Mouse (Mus musculus) hindbrain, embryonic 12.5 days (tissue): ENCODE results near the gene Sgsm3. TPM values are rescaled to one million over a fixed set of nuclear protein-coding genes. Genes with fewer than 3 reads are reported as not detected.
"Not testable (repeated sequence)": the region's sequence is repeated elsewhere in the genome, so short reads cannot be mapped to it uniquely, and the experiment has no call there.

Experiments used
- ATAC-seq: fragments of 200-750 bp; cut with Nextera tagmentation; 2 replicates; pipeline ENCODE4 v1.8.0; 2017; ENCODE audit warnings: moderate TSS enrichment; ENCODE audit not compliant: low FRiP score
- H3K27ac ChIP-seq: fragments of 300-500 bp; sonication (generic); 2 replicates; pipeline ENCODE4 v1.5.1; 2016; ENCODE audit warnings: mild to moderate bottlenecking
- H3K27me3 ChIP-seq: fragments of 300-500 bp; sonication (generic); 2 replicates; pipeline ENCODE4 v1.6.1; 2016; ENCODE audit warnings: mild to moderate bottlenecking
- H3K36me3 ChIP-seq: fragments of 300-500 bp; sonication (generic); 2 replicates; pipeline ENCODE4 v1.6.1; 2016; ENCODE audit warnings: mild to moderate bottlenecking
- H3K4me1 ChIP-seq: fragments of 300-500 bp; sonication (generic); 2 replicates; pipeline ENCODE4 v1.6.1; 2016
- H3K4me2 ChIP-seq: fragments of 300-500 bp; sonication (generic); replicated peaks from 2 replicates; pipeline ENCODE4 v1.6.1; 2016; ENCODE audit warnings: mild to moderate bottlenecking
- H3K4me3 ChIP-seq: fragments of 300-500 bp; sonication (generic); 2 replicates; pipeline ENCODE4 v1.5.1; 2016; ENCODE audit warnings: mild to moderate bottlenecking
- H3K9ac ChIP-seq: fragments of 300-500 bp; sonication (generic); 2 replicates; pipeline ENCODE4 v1.6.1; 2016; ENCODE audit warnings: mild to moderate bottlenecking, moderate library complexity
- H3K9me3 ChIP-seq: fragments of 300-500 bp; sonication (generic); replicated peaks from 2 replicates; pipeline ENCODE4 v1.6.1; 2016; ENCODE audit warnings: mild to moderate bottlenecking
- WGBS: fragments of 180-500 bp; shearing (Covaris S2); methylation state at CpG from one replicate; pipeline ENCODE4 v1.1.7; 2016; 5-methylcytosine and 5-hydroxymethylcytosine counted together
- polyA plus RNA-seq: library from polyadenylated mRNA; unstranded; fragments of >200 nt; fragmentation: Nextera tagmentation; extraction: Ambion mirVana; gene quantifications from 2 replicates; pipeline ENCODE4 v1.2.1, GENCODE M21; 2016

The Sgsm3 gene
- 43.1 and 46.4 TPM in 2 replicates for polyA plus RNA-seq

DNA sequence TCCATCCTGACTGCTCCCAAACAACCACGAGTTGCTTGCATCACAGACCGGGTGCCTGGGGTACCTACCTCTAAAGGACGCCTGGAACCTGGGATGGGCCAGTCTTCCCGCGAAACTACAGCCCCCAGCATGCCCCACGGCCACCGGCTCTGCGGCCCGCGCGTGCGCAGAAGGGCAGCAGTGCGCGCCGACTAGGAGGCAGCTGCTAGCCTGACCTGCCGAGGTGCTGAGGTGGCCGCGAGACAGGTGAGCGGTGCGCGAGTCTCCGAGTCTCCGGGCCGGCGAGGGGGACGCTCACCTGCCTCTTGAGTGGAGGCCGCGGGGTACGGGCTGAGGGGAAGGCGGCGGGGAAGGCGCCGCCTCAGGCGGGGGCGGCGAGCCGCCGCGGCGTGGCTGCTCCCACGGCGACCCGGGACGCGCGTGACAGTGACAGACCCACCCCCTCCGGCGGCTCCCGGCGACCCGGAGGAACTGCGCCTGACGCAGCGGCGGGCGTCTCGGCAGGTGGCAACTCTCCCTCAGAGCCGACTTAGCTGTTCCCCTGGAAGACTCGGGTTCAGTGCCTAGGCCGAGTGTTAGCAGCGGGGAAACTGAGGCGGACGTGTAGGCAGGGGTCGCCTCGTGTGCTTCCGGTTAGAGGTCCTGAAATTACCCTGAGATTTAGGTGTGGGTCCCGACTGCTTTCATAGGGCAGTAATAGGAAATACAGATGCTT, at the start of gene Sgsm3:
Gene Sgsm3 (plus strand): TSS at position 146 of the 715 bp plus-strand sequence.
- Histone ChIP-seq H3K9me3 (no peaks in the 10 kb centered on the region), H3K9ac (peak within 1 kb of the TSS; percentile 82), H3K4me2 (peak within 1 kb of the TSS; percentile 63), H3K27ac (peak within 1 kb of the TSS; percentile 64; the same call in 1 of the 2 replicates), H3K27me3 (no peaks in the 10 kb centered on the region), H3K4me3 (peak within 1 kb of the TSS; percentile 88), H3K36me3 (no peaks in the 10 kb centered on the region), H3K4me1 (peaks cover 10% of the 10 kb centered on the region)
- under 1% methylated on average over 67 of the region's 67 CpGs for whole genome bisulfite sequencing
- ATAC-seq, result peak; percentile 89

DNA sequence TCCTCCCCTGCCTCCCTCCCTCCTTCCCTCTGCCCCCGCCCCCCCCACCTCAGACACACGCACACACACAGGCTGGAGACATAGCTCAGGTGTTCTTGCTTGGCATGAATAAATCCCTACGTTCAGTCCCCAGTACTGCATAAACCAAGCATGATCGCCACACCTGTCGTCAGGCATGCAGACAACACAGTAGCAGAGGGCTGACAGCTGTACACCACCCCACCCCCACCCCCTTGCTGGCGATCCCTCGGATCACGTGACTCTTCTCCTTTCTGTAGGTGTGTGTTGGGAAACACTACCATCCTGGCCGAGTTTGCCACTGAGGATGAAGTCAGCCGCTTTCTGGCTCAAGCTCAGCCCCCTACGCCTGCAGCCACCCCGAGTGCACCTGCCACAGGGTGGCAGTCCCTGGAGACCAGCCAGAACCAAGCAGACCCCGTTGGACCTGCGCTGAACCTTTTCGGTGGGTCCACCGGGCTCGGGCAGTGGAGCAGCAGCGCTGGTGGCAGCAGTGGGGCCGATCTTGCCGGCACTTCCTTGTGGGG, 48.7 kb upstream of the Sgsm3 start:
- Histone ChIP-seq H3K27me3 (no peaks in the 10 kb centered on the region), H3K27ac (no peak overlapping the region), H3K4me1 (no peaks in the 10 kb centered on the region), H3K4me2 (no peak overlapping the region), H3K9me3 (no peaks in the 10 kb centered on the region), H3K4me3 (no peak overlapping the region), H3K9ac (no peak overlapping the region), H3K36me3 (peaks cover 64% of the 10 kb centered on the region)
- WGBS, result 86% methylated on average over 20 of the region's 20 CpGs
- ATAC-seq, result no peak

DNA sequence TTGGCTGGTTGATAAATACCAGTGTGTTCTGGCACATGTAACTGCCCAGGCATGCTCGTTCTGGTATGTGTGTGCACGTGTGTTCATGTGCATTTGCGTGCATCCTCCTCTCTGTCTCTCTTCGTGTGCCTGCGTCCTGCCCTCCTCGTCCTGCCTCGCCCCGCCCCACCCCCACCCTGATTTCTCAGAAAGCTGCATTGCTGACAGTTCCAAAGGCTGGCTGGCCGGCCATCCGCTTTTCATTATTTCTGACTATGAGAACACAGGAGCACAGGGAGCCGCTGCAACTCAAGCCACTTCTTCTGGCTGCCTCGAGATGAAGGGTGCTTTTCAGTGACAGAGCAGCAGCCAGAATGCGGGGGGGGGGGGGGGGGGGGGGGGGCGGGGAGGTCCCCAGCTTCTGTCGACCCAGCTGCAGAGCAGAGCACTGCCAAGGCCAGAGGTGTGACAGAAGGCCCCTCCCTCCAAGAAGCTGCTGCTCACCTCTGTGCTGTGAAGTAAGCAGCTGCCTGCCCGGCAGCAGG, 47.5 kb upstream of the Sgsm3 start:
- Histone ChIP-seq H3K4me3 (no peak overlapping the region), H3K9me3 (no peaks in the 10 kb centered on the region), H3K27ac (peak overlapping the region; percentile 35; the same call in 1 of the 2 replicates), H3K27me3 (no peaks in the 10 kb centered on the region), H3K4me1 (no peaks in the 10 kb centered on the region), H3K36me3 (peaks cover 57% of the 10 kb centered on the region), H3K9ac (no peak overlapping the region), H3K4me2 (no peak overlapping the region)
- 27% methylated on average over 14 of the region's 16 CpGs for WGBS
- ATAC-seq, result no peak

DNA sequence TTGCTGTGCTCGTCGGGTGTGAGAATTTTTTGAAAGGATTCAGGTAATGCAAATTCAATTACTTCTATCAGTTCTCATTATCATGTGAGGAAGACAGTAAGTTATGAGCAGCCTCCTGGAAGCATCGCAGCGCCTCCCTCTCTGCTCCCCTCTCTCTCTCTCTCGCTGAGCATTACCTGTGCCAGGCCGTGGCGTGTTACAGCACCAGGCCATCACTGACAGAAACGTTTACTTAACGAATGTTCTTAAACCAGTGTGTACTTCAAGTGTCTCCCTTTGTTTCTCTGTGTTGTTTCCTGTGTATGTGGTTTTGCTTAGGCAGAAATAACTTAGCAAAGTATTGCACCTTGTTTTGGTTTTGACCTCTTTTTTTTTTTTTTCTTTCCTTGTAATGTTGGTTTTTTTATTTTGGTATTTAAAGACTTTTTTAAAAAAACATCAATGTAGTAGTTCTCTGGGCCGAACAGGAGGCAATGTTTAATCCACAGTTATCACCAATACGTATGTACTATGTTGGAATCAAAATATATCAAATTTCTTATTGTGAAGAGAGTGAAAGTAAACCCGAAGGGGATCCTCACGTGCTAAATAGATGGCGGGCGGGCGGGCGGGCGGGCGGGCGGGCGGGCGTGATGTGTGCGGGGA, 46.8 kb upstream of the Sgsm3 start:
- ATAC-seq, H3K4me2 ChIP-seq, H3K4me3 ChIP-seq, H3K27me3 ChIP-seq, H3K27ac ChIP-seq, H3K9ac ChIP-seq, H3K4me1 ChIP-seq, H3K9me3 ChIP-seq: not testable (repeated sequence)
- 90% methylated on average over 23 of the region's 23 CpGs for WGBS
- peaks cover 52% of the 10 kb centered on the region for H3K36me3 ChIP-seq

DNA sequence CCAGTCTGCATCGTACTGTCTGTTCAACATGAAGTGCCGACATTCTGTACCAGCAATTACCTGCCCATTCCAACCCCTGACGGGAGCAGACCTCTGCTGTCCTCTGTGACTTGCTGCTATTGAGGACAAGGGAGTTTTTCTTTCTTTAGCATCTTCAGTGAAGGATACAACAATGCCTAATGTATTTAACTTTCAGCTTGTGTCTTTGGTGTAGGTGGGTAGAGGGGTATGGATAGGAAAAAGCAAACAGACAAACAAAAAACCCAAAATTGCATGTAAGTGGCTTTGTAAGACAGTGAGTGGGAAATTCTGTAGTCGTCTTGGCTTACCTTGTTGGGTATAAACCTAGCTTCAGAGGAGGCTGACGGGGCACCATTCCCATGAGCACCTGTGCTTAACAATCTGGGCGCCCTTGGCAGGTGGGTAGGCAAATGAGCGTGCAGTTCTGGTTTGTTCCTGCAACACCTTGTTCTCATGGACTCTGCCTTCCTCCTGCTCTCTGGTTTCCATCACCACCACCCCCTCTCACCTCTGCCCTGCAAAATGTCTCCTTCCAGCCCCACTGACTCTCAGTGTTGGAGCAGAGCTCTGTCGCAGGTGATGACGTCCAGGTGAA, 46.1 kb upstream of the Sgsm3 start:
- Histone ChIP-seq H3K36me3 (peaks cover 48% of the 10 kb centered on the region), H3K9me3 (no peaks in the 10 kb centered on the region), H3K27me3 (no peaks in the 10 kb centered on the region), H3K4me3 (no peak overlapping the region), H3K4me1 (no peaks in the 10 kb centered on the region), H3K4me2 (no peak overlapping the region), H3K9ac (no peak overlapping the region), H3K27ac (no peak overlapping the region)
- no peak for ATAC-seq
- 94% methylated on average over 9 of the region's 9 CpGs for WGBS

DNA sequence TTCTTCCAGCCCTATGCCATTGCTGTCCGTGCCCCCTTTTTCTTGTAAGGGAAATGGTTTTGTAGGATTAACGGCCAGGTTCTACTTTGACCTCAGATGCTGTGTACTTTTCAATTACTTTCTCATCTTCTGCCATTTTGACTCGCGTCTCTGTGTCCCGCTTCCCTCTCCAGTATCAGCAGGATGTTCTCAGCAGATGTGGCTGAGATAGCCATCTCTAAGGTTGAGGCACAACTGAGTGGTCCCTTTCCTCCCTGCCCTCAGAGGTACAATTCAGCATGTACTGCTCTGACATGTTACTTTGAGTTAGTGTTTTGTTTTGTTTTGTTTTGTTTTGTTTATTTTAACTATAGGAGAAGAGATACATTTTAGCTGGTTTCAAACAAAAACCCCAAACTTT, 42.7 kb upstream of the Sgsm3 start:
- Histone ChIP-seq H3K4me2 (no peak overlapping the region), H3K4me1 (no peaks in the 10 kb centered on the region), H3K9ac (no peak overlapping the region), H3K4me3 (no peak overlapping the region), H3K36me3 (peaks cover 23% of the 10 kb centered on the region), H3K9me3 (no peaks in the 10 kb centered on the region), H3K27ac (no peak overlapping the region), H3K27me3 (no peaks in the 10 kb centered on the region)
- WGBS, result 91% methylated on average over 5 of the region's 5 CpGs
- no peak for ATAC-seq

DNA sequence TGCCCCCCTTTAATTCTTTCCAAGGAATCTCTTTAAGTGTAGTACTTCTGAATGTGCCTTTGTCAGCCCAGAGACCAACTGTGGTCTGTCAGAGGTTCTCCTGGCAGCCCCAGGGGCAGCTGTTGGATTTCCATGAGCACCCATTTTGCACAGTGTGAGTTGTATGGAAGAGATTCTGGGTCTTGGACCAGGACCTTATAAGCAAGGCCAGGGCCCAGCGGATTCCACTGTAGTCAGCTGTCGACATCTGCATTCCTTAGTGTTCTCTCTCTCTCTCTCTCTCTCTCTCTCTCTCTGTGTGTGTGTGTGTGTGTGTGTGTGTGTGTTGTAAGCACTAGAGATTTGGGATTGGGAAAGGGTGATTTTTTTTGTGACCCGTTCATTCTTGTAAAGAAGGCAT, 40.9 kb upstream of the Sgsm3 start:
- Histone ChIP-seq H3K4me1 (no peaks in the 10 kb centered on the region), H3K4me3 (no peak overlapping the region), H3K36me3 (peaks cover 22% of the 10 kb centered on the region), H3K4me2 (no peak overlapping the region), H3K27me3 (no peaks in the 10 kb centered on the region), H3K9me3 (no peaks in the 10 kb centered on the region), H3K9ac (no peak overlapping the region), H3K27ac (no peak overlapping the region)
- 68% methylated on average over 3 of the region's 3 CpGs for WGBS
- no peak for ATAC-seq

DNA sequence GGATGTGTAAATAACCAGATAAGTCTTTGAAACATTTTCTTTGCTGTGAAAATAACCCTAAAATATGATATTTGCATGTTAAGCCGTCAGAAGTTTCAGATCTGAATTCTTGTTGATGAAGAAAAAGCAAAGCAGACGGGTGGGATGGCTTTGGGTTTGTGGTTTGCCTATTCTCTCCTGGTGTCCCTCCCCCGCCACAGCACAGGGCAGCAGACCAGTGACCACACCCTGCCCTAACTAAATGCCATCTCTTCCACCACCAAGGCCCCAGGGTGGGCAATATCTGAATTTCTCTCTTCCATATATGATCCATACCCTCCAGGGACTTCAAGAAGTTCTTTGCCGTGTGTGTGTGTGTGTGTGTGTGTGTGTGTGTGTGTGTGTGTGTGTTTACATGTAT, 39.0 kb upstream of the Sgsm3 start:
- H3K9ac ChIP-seq, result no peak overlapping the region
- H3K36me3 ChIP-seq, result peaks cover 14% of the 10 kb centered on the region
- 78% methylated on average over 4 of the region's 4 CpGs for WGBS
- no peaks in the 10 kb centered on the region for H3K27me3 ChIP-seq
- no peak overlapping the region for H3K27ac ChIP-seq
- no peak overlapping the region for H3K4me3 ChIP-seq
- no peaks in the 10 kb centered on the region for H3K9me3 ChIP-seq
- ATAC-seq, result no peak
- no peak overlapping the region for H3K4me2 ChIP-seq
- H3K4me1 ChIP-seq, result no peaks in the 10 kb centered on the region

DNA sequence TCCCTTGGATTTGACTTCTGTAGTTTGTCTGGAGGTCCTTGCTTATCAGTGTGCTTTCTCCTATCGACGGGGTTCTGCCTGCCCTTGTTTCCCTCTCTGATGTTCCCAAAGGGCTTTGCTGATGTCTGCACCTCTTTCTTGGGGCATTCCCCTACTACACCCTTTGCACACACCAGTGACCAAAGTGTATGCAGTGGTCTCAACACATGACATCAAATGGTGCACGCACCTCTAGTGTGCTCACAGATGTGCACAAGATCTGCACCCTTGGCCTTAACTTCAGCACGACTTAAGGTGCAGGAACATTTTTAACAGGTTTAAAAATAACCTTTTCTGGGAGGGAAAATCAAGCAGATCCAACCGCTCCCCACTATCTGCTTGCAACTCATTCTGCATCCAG, 38.2 kb upstream of the Sgsm3 start:
- no peak for ATAC-seq
- Histone ChIP-seq H3K9ac (no peak overlapping the region), H3K4me2 (no peak overlapping the region), H3K4me3 (no peak overlapping the region), H3K27ac (no peak overlapping the region), H3K9me3 (no peaks in the 10 kb centered on the region), H3K27me3 (no peaks in the 10 kb centered on the region), H3K36me3 (peaks cover 6% of the 10 kb centered on the region; the same call in 1 of the 2 replicates), H3K4me1 (no peaks in the 10 kb centered on the region)
- WGBS, result 78% methylated on average over 5 of the region's 5 CpGs

DNA sequence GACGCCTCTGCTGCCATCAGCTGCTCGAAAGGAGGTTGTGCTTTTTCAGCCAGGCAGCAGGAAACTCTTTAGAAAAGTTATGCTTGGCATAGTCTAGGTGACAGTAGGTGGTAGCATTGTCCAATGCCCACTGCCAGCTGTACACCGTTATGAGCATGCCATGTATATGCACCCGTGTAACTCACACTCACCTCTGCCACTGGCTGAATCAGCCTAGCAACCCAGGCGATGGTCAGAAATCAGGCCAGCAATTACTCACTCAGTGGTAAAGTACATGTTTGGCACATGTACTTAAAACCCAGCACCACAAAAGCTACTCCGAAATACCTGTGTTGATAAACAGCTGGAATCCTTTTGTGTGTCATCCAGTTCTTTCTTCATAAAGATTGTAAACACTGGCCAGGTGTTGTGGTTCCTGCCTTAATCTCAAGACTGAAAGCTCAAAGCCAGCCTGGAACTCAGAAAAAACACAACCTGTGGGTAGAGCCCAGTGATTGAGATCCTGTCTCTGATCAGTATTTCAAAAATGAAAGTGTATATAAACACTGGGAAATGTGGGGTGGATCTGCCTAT, 36.0 kb upstream of the Sgsm3 start:
- Histone ChIP-seq H3K27me3 (no peaks in the 10 kb centered on the region), H3K4me1 (no peaks in the 10 kb centered on the region), H3K9me3 (no peaks in the 10 kb centered on the region), H3K4me2 (no peak overlapping the region), H3K4me3 (no peak overlapping the region), H3K36me3 (peaks cover 6% of the 10 kb centered on the region; the same call in 1 of the 2 replicates), H3K9ac (no peak overlapping the region), H3K27ac (no peak overlapping the region)
- 88% methylated on average over 6 of the region's 6 CpGs for WGBS
- ATAC-seq, result no peak

DNA sequence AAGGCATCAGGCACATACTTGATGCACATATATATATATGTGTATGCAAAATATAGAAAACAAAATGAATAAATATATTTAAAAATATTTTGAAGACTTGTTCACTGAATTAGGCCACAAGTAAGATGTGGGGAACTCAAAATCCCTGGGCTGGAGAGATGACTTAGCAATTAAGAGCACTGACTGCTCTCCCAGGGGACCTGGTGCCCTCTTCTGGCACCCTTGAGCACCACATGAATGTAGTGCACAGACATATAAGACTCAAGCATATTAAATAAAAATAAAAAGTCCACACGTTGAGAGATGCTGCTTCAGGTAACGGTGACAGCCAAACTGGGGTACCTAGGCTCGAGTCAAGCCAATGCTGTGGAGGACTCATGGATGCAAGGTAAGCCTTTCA, 31.7 kb upstream of the Sgsm3 start:
- Histone ChIP-seq H3K4me1 (peaks cover 14% of the 10 kb centered on the region), H3K27me3 (no peaks in the 10 kb centered on the region), H3K4me3 (no peak overlapping the region), H3K4me2 (no peak overlapping the region), H3K36me3 (0 out of 2 replicates have a peak, but pooled peaks cover 2% of the 10 kb centered on the region), H3K27ac (no peak overlapping the region), H3K9ac (no peak overlapping the region), H3K9me3 (no peaks in the 10 kb centered on the region)
- 67% methylated on average over 3 of the region's 3 CpGs for WGBS
- no peak for ATAC-seq
